ENCODE assay signal across 12 mouse cellular contexts in genomic region chr13:58176105-58176504, GRCm38 (mm10).
"Had no signal": no experiment of that assay in that cellular context is flagged by ENCODE, and none has a peak within 500 bp of the region (broad histone marks: within the 10 kb centered on the region; RNA-seq: fewer than 3 reads in every experiment).

No protein-coding gene starts in this region.

- H3K4me2 ChIP-seq: limb, embryonic 13.5 days; liver, embryonic 13.5 days; lung, embryonic 14.5 days had no signal

- DNase-seq: kidney, adult 8-10 months; kidney, postnatal 14 days; liver, embryonic 13.5 days; lung, embryonic 14.5 days; midbrain, embryonic 14.5 days; thymus, adult 18-20 months; thymus, postnatal 36 days had no signal

- H3K9ac ChIP-seq: limb, embryonic 13.5 days; liver, embryonic 13.5 days; lung, embryonic 14.5 days had no signal

- H3K4me3 ChIP-seq: limb, embryonic 10.5 days; limb, embryonic 13.5 days; liver, embryonic 13.5 days had no signal

- H3K27ac ChIP-seq: limb, embryonic 10.5 days; limb, embryonic 13.5 days; liver, embryonic 13.5 days; macrophage had no signal

- H3K9me3 ChIP-seq: limb, embryonic 10.5 days; limb, embryonic 13.5 days; liver, embryonic 13.5 days had no signal

- ATAC-seq: hindbrain, embryonic 16.5 days; lung, postnatal 0 days had no signal

- H3K27me3 ChIP-seq: limb, embryonic 13.5 days; liver, embryonic 13.5 days had no signal

- H3K4me1 ChIP-seq: limb, embryonic 10.5 days; limb, embryonic 13.5 days; liver, embryonic 13.5 days had no signal
